Mouse (Mus musculus): ENCODE results near the gene Dido1.

Dido1 gene

GRCm38 (mm10) chr2:180678609-180679140, 31.1 kb downstream of the Dido1 start:
- peak; percentile 74 for DNase-seq

GRCm38 (mm10) chr2:180676706-180677105, 33.1 kb downstream of the Dido1 start:
- DNase-seq, result no peak

- DNase-seq, result no peak
Measured at GRCm38 (mm10) chr2:180662008-180662407, 47.8 kb downstream of the Dido1 start.

- DNase-seq, result no peak
Measured at GRCm38 (mm10) chr2:180660521-180660920, 49.3 kb downstream of the Dido1 start.

- DNase-seq, result no peak
Measured at GRCm38 (mm10) chr2:180659353-180660150, 50.2 kb downstream of the Dido1 start.

GRCm38 (mm10) chr2:180658381-180658780, 51.4 kb downstream of the Dido1 start:
- DNase-seq, result no peak

- DNase-seq, result peak; percentile 73
Measured at GRCm38 (mm10) chr2:180657394-180658013, 52.3 kb downstream of the Dido1 start.

GRCm38 (mm10) chr2:180655150-180655549, 54.6 kb downstream of the Dido1 start:
- no peak for DNase-seq

GRCm38 (mm10) chr2:180654666-180655065, 55.1 kb downstream of the Dido1 start:
- no peak for DNase-seq

GRCm38 (mm10) chr2:180646841-180647240, 63.0 kb downstream of the Dido1 start:
- no peak for DNase-seq

- DNase-seq, result no peak
Measured at GRCm38 (mm10) chr2:180643626-180644025, 66.2 kb downstream of the Dido1 start.

- DNase-seq, result no peak
Measured at GRCm38 (mm10) chr2:180642555-180643260, 67.1 kb downstream of the Dido1 start, which contains the start of gene Tcfl5. Gene Tcfl5 (minus strand): TSS chr2:180642708.

GRCm38 (mm10) chr2:180641576-180642554, 67.9 kb downstream of the Dido1 start:
- DNase-seq, result no peak

GRCm38 (mm10) chr2:180611882-180612281, 97.9 kb downstream of the Dido1 start:
- no peak for DNase-seq

GRCm38 (mm10) chr2:180610283-180610682, 99.5 kb downstream of the Dido1 start:
- no peak for DNase-seq

Measured in thymus, postnatal 14 days (tissue).